Mouse (Mus musculus) MEL (cell line): ENCODE results near the gene Mettl4. TPM values are rescaled to one million over a fixed set of nuclear protein-coding genes. Genes with fewer than 3 reads are reported as not detected.

Source experiments
- DNase-seq: peaks from one replicate; pipeline ENCODE4 v3.0.0; 2011; ENCODE audit warnings: low read depth, low spot score
- H3K27ac ChIP-seq: 2 replicates; pipeline ENCODE4 v1.5.1; 2012; ENCODE audit warnings: low read depth, mild to moderate bottlenecking, control low read depth, low read length, moderate library complexity; ENCODE audit not compliant: control insufficient read depth
- H3K27me3 ChIP-seq, 2 experiments: fragments of 150-350 bp in 1 of 2; sonication (generic) in 1 of 2; 2 replicates each; pipeline ENCODE4 v1.6.1; 2012; ENCODE audit warnings: low read length in 2 of 2, mild to moderate bottlenecking in 2 of 2, improper control_type of control experiment in 1 of 2, moderate library complexity in 1 of 2; ENCODE audit not compliant: insufficient read depth in 2 of 2, control insufficient read depth in 1 of 2
- H3K36me3 ChIP-seq, 2 experiments: 2 replicates each; pipeline ENCODE4 v1.6.1; 2012 to 2014; ENCODE audit warnings: low read length in 2 of 2, improper control_type of control experiment in 1 of 2, inconsistent platforms in 1 of 2, mild to moderate bottlenecking in 1 of 2; ENCODE audit not compliant: insufficient read depth in 2 of 2, control insufficient read depth in 1 of 2
- H3K4me1 ChIP-seq, 2 experiments: fragments of 150-350 bp in 1 of 2; sonication (generic) in 1 of 2; 2 replicates each; pipeline ENCODE4 v1.6.1; 2012; ENCODE audit warnings: low read length in 2 of 2, improper control_type of control experiment in 1 of 2, mild to moderate bottlenecking in 1 of 2; ENCODE audit not compliant: insufficient read depth in 2 of 2, control insufficient read depth in 1 of 2
- H3K4me3 ChIP-seq, 2 experiments: fragments of 150-350 bp in 1 of 2; sonication (generic) in 1 of 2; 2 replicates each; pipeline ENCODE4 v1.5.1; 2012; ENCODE audit warnings: low read depth in 2 of 2, low read length in 2 of 2, mild to moderate bottlenecking in 2 of 2, moderate library complexity in 2 of 2, control low read depth in 1 of 2, improper control_type of control experiment in 1 of 2; ENCODE audit not compliant: control insufficient read depth in 1 of 2, insufficient read depth in 1 of 2
- H3K79me2 ChIP-seq: 2 replicates; pipeline ENCODE4 v1.6.1; 2012; ENCODE audit warnings: mild to moderate bottlenecking, low read length, moderate library complexity; ENCODE audit not compliant: control insufficient read depth, poor library complexity, insufficient read depth
- H3K9ac ChIP-seq: 2 replicates; pipeline ENCODE4 v1.6.1; 2012; ENCODE audit warnings: low read depth, mild to moderate bottlenecking, control low read depth, low read length, moderate library complexity; ENCODE audit not compliant: control insufficient read depth, poor library complexity, severe bottlenecking
- H3K9me3 ChIP-seq: fragments of 150-350 bp; sonication (generic); replicated peaks from 2 replicates; pipeline ENCODE4 v1.6.1; 2012; ENCODE audit warnings: mild to moderate bottlenecking, low read length, improper control_type of control experiment, moderate library complexity; ENCODE audit not compliant: insufficient read depth
- CHD2 ChIP-seq: IDR thresholded peaks from 2 replicates; pipeline ENCODE4 v1.6.1; 2011; ENCODE audit warnings: low read length, improper control_type of control experiment
- E2F4 ChIP-seq: IDR thresholded peaks from 2 replicates; pipeline ENCODE4 v1.6.1; 2011; ENCODE audit warnings: low read depth, low read length, improper control_type of control experiment, borderline replicate concordance
- ELF1 ChIP-seq: IDR thresholded peaks from 2 replicates; pipeline ENCODE4 v1.6.1; 2014; ENCODE audit warnings: low read depth, mild to moderate bottlenecking, inconsistent platforms, low read length, improper control_type of control experiment, moderate library complexity
- EP300 ChIP-seq, 2 experiments: IDR thresholded peaks; 2 replicates each; pipeline ENCODE4 v1.6.1; 2011; ENCODE audit warnings: improper control_type of control experiment in 2 of 2, low read length in 2 of 2, low read depth in 1 of 2, mild to moderate bottlenecking in 1 of 2
- GABPA ChIP-seq: IDR thresholded peaks from 2 replicates; pipeline ENCODE4 v1.6.1; 2012; ENCODE audit warnings: low read depth, mild to moderate bottlenecking, inconsistent platforms, low read length, improper control_type of control experiment, moderate library complexity
- GATA1 ChIP-seq: IDR thresholded peaks from 2 replicates; pipeline ENCODE4 v1.6.1; 2011; ENCODE audit warnings: low read depth, low read length, improper control_type of control experiment
- HCFC1 ChIP-seq: IDR thresholded peaks from 2 replicates; pipeline ENCODE4 v1.6.1; 2012; ENCODE audit warnings: low read depth, mild to moderate bottlenecking, inconsistent platforms, low read length, improper control_type of control experiment, moderate library complexity
- KAT2A ChIP-seq: conservative IDR thresholded peaks from 2 replicates; pipeline ENCODE4 v1.6.1; 2012; ENCODE audit warnings: low read depth, low read length, improper control_type of control experiment, inconsistent platforms
- MAFK ChIP-seq: IDR thresholded peaks from 2 replicates; pipeline ENCODE4 v1.6.1; 2011; ENCODE audit warnings: low read depth, mild to moderate bottlenecking, low read length, improper control_type of control experiment, borderline replicate concordance
- MAX ChIP-seq: IDR thresholded peaks from 2 replicates; pipeline ENCODE4 v1.6.1; 2011; ENCODE audit warnings: low read length, improper control_type of control experiment
- MAZ ChIP-seq: IDR thresholded peaks from 2 replicates; pipeline ENCODE4 v1.6.1; 2012; ENCODE audit warnings: low read depth, mild to moderate bottlenecking, inconsistent platforms, low read length, improper control_type of control experiment
- MEF2A ChIP-seq: IDR thresholded peaks from 2 replicates; pipeline ENCODE4 v1.6.1; 2014; ENCODE audit warnings: low read depth, mild to moderate bottlenecking, inconsistent platforms, low read length, improper control_type of control experiment; ENCODE audit not compliant: poor library complexity, insufficient replicate concordance, severe bottlenecking; ENCODE audit errors: extremely low read depth
- MYB ChIP-seq: IDR thresholded peaks from 2 replicates; pipeline ENCODE4 v1.6.1; 2011; ENCODE audit warnings: mild to moderate bottlenecking, low read depth, low read length, improper control_type of control experiment
- POLR2AphosphoS2 ChIP-seq: IDR thresholded peaks from 2 replicates; pipeline ENCODE4 v1.6.1; 2011; ENCODE audit warnings: low read length, improper control_type of control experiment
- RAD21 ChIP-seq: IDR thresholded peaks from 2 replicates; pipeline ENCODE4 v1.6.1; 2011; ENCODE audit warnings: mild to moderate bottlenecking, low read depth, low read length, improper control_type of control experiment
- SIN3A ChIP-seq: IDR thresholded peaks from 2 replicates; pipeline ENCODE4 v1.6.1; 2012; ENCODE audit warnings: low read length, improper control_type of control experiment, inconsistent platforms
- SMC3 ChIP-seq: IDR thresholded peaks from 2 replicates; pipeline ENCODE4 v1.6.1; 2011; ENCODE audit warnings: low read depth, low read length, improper control_type of control experiment
- TAL1 ChIP-seq: IDR thresholded peaks from 2 replicates; pipeline ENCODE4 v1.6.1; 2012; ENCODE audit warnings: mild to moderate bottlenecking, inconsistent platforms, low read length, moderate library complexity, mixed read lengths
- TBP ChIP-seq: IDR thresholded peaks from 2 replicates; pipeline ENCODE4 v1.8.0; 2011; ENCODE audit warnings: low read depth, low read length, improper control_type of control experiment
- TCF12 ChIP-seq: IDR thresholded peaks from 2 replicates; pipeline ENCODE4 v1.6.1; 2014; ENCODE audit warnings: low read depth, mild to moderate bottlenecking, inconsistent platforms, low read length, improper control_type of control experiment, moderate library complexity
- ZKSCAN1 ChIP-seq: IDR thresholded peaks from 2 replicates; pipeline ENCODE4 v1.6.1; 2012; ENCODE audit warnings: low read depth, mild to moderate bottlenecking, inconsistent platforms, low read length, improper control_type of control experiment, moderate library complexity
- polyA plus RNA-seq, 2 experiments: library from polyadenylated mRNA; stranded (reverse) in 1 of 2; unstranded in 1 of 2; fragments of >175 nt in 1 of 2; fragments of >200 nt in 1 of 2; gene quantifications; 2 replicates each; pipeline versions ENCODE4 v1.2.1 to v1.2.4; 2012; ENCODE audit warnings: low replicate concordance in 2 of 2, low read depth in 1 of 2; ENCODE audit not compliant: insufficient read length in 2 of 2, insufficient read depth in 1 of 2, missing spikeins in 1 of 2
- total RNA-seq: library from RNA; depleted of rRNA; stranded (reverse); fragments of 300-350 nt; gene quantifications from 2 replicates; pipeline ENCODE4 v1.2.3, GENCODE M21; 2012

The Mettl4 gene
- total and polyA plus RNA-seq, 3 experiments, result 13.4 to 19.6 TPM; not detected in 1

DNA sequence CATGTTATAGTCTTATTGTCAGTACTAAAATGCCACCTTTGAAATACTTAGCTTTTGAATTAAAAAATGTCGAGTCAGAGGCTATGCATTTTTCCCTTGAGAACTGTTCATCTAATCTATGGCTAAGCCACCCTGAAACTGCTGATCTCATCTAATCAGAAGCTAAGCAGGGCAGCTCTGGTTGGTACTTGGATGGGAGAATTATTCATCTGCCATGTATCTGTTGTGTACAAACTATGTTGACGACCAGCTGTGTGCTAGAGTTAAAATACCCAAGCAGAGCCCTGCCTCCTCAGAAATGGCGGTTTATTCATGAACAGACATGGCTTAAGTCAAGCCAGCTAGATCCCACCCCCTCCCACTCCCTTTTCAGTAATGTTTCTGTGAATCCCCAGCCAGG, 14.9 kb upstream of the Mettl4 start (continued):
- TF ChIP-seq TAL1, result no peak

DNA sequence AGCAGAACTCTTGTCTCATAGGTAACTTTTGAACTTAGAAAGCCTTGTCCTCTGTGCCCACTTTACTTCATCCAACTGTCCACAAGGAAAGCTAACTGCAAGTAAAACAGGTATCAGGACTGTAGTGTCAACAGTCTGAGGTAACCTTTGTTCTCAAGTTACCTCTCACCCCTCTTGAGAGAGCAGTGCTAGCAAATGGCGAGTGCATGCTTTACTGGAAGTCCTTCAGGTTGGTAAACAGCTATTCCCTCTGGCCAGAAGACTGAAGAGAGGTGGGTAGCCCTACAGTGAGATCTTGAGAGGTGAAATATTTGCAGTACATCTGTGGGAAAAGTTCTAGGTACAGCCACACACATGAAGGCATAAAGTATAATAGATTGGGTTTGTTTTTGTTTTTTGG, 14.2 kb upstream of the Mettl4 start:
- H3K4me3 ChIP-seq, result no peak overlapping the region
- H3K9ac ChIP-seq, result no peak overlapping the region
- H3K27me3 ChIP-seq, result no peaks in the 10 kb centered on the region
- no peaks in the 10 kb centered on the region for H3K79me2 ChIP-seq
- peaks cover 0 to 17% of the 10 kb centered on the region in 2 experiments; a peak in 2 of 4 replicates for H3K36me3 ChIP-seq
- no peak overlapping the region for H3K27ac ChIP-seq
- H3K9me3 ChIP-seq, result no peaks in the 10 kb centered on the region
- no peak for DNase-seq
- TF ChIP-seq TBP (no peak), MAX (no peak), MAFK (no peak), ZKSCAN1 (no peak), ELF1 (no peak), EP300 (IDR thresholded peaks at IDR 0.05; ENCODE audit: low read depth in 1 of 2, low read length in 2 of 2) (no peak), GATA1 (no peak), MEF2A (no peak), TCF12 (no peak), MAZ (no peak), CHD2 (no peak), RAD21 (no peak), KAT2A (no peak), HCFC1 (no peak), MYB (no peak), POLR2AphosphoS2 (no peak)
- H3K4me1 ChIP-seq, result peaks cover 0 to 2% of the 10 kb centered on the region in 2 experiments; a peak in 1 of 4 replicates

DNA sequence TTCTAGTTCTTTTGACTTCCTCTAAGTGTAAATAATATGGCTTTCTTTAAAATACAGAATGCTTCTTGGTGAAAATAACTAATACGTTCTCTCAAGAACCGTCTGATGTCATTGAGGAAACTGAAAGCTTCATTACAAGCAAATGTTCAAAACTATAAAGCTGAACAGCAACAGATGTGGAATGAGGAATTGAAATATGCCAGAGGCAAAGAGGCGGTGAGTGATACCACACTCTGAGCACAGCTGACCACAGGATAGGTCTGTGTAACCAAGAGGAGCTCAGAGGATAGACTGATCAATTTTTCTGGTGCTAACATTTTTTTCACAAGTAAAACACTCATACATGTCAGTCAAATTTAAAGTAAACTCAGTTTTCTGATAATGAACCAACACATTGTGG, 12.6 kb upstream of the Mettl4 start:
- Histone ChIP-seq H3K27me3 (no peaks in the 10 kb centered on the region), H3K9me3 (no peaks in the 10 kb centered on the region), H3K36me3 (peaks cover 0 to 12% of the 10 kb centered on the region in 2 experiments; a peak in 2 of 4 replicates), H3K9ac (no peak overlapping the region), H3K27ac (no peak overlapping the region), H3K4me3 (no peak overlapping the region), H3K79me2 (no peaks in the 10 kb centered on the region), H3K4me1 (peaks cover 0 to 2% of the 10 kb centered on the region in 2 experiments; a peak in 1 of 4 replicates)
- DNase-seq, result no peak
- TF ChIP-seq MEF2A, result no peak
- no peak for TF ChIP-seq SIN3A
- no peak for TF ChIP-seq MYB
- TF ChIP-seq MAX, result no peak
- TF ChIP-seq GABPA, result no peak
- no peak for TF ChIP-seq SMC3
- no peak for TF ChIP-seq E2F4
